Mouse (Mus musculus) embryonic fibroblast, embryonic 13.5 days (primary cell): Measurements from ENCODE around the gene Ptgr1.

Experiments used
- CTCF ChIP-seq: IDR thresholded peaks from 2 replicates; pipeline ENCODE4 v1.5.1; 2011; ENCODE audit warnings: mild to moderate bottlenecking, control low read depth, low read length, moderate library complexity, borderline replicate concordance; ENCODE audit not compliant: insufficient read depth
- POLR2A ChIP-seq: IDR thresholded peaks from 2 replicates; pipeline ENCODE4 v1.6.1; 2011; ENCODE audit warnings: low read depth, mild to moderate bottlenecking, control low read depth, low read length, moderate library complexity

- TF ChIP-seq POLR2A = no peak
- no peak for TF ChIP-seq CTCF
These were observed 8.4 kb upstream of the Ptgr1 start for GRCm38 (mm10) chr4:58995251-58995693.
